Mouse (Mus musculus): ENCODE results near the gene Gdap2. TPM values are rescaled to one million over a fixed set of nuclear protein-coding genes. Genes with fewer than 3 reads are reported as not detected.

Gdap2 gene
- polyA plus RNA-seq, 1 experiment = 19.0 TPM

DNA sequence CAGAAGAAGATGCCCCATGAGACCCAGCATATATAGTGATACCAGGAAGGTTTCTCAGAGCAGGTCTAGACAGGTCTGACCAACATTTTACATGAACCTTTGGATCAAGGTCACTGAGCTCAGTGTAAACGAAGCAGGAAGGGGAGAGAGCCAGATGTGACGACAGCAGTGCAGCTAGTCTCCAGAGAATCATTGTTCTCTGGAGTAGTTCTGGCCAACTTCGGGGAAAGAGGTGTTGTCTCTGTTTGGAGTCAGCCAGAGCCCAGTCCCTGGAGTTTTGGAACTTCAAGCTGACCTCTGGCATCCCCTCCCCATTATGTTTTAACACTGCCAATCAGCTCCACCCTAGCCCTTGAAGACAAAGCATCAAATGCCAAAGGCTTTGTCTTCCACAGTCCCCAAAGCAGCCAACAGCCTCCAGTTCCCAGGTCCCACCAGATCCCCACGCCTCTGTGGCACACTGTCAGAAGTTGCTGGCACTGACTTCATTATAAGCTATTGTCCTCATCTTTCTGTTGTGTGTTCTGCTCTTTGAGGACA lies 84.2 kb downstream of the Gdap2 start:
- no peak for DNase-seq (ENCODE audit: low read depth)

Other genes with a start within 250 kb of the Gdap2 start
- gene Wdr3, start within 50 bp of the Gdap2 start, polyA plus RNA-seq (2012; rRNA removed) = 10.8 and 21.9 TPM in 2 replicates